Mouse (Mus musculus) urinary bladder, postnatal 10 days (tissue): ENCODE results near the gene Ankrd31.
"Not testable (repeated sequence)": the region's sequence is repeated elsewhere in the genome, so short reads cannot be mapped to it uniquely, and the experiment has no call there.

Experiments used
- DNase-seq: peaks from one replicate; pipeline ENCODE4 v3.0.0; 2022; ENCODE audit warnings: low spot score

Gene Ankrd31

DNA sequence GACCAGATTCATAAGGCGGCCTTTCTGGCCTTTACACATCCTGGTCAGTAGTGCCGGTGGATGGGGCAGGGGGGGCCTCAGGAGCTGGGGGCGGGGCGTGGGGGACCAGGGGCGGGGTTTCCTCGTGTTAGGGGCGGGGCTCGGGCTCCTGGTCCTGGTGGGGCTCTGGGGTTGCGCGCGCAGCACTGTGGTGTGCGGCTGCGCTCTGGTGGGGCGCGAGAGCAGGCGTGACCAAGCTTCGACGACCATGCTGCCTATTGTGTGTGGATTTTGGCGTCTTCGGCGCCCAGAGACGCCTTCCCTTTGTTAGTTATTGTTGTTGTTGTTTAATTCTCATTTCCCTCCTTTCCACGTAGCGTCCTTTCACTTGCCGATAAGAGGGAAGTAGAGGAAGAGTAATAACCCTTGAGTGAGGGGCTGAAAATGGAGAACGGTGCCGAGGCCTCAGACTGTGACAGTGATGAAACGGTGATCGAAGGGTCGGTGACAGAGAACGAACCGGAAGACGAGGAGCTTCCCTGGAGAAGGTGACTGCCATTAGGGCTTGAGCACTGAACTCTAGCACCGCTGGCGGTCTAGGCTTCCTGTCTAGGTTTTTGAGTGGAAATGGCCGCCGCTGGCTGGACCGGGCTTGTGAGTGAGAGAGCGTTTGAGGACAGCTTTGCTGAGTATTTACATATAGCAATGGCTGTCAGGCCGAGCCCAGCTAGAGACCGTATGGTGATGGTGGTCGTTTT lies at the start of gene Ankrd31:
Gene Ankrd31, plus strand, starts transcription at position 164 of the 737 bp plus-strand sequence.
- DNase-seq, result no peak

- no peak for DNase-seq
Measured at GRCm38 (mm10) chr13:96702567-96703278, 45.3 kb upstream of the Ankrd31 start.

DNA sequence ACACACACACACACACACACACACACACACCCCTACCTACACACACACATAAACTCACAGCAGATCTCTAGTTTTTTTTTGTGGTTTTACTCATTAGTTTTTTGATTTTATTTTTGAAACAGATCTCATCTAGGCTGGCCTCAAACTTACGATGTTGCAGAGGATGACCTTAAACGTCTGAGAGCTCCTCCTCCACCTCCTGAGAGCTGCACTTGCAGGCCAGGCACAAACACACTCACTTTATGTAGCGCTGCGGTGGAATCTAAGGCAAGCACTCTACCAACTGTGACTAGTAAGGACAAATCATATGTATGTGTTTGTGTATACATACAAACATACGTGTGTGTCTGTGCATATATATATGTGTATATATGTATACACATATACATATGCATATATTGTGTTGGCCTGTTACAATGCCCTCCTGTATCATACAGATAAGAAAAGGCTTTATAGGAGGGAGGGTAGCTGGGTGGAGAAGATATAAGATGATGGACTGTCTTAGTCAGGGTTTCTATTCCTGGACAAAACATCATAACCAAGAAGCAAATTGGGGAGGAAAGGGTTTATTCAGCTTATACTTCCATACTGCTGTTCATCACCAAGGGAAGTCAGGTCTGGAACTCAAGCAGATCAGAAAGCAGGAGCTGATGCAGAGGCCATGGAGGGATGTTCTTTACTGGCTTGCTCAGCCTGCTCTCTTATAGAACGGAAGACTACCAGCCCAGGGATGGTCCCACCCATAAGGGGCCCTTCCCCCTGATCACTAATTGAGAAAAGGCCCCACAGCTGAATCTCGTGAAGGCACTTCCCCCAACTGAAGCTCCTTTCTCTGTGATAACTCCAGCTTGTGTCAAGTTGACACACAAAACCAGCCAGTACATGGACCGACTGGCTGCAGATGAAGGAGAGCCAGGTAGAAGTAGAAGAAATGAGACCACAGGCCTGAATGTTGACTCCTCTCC lies 38.5 kb upstream of the Ankrd31 start:
- DNase-seq, result no peak

DNA sequence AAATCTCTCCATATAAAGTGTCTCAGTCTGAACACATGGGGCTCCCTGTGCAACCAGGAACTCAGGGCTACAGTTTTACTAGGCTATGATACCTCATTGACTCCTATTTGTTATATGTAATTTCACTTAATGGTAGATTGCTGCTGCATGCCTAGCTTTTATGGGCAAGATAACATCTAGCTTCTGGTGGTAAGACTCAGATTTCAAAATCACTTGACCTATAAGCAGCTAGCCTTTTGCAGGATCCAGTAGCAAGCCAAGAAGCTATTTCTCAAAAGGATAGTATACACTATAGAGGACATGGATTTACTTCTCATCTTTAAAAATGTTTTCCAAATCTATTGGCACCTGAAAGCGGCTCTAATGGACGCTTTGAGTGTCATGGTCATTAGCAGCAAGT lies 31.8 kb upstream of the Ankrd31 start:
- no peak for DNase-seq

- no peak for DNase-seq
Measured at GRCm38 (mm10) chr13:96717821-96718220, 30.3 kb upstream of the Ankrd31 start.

DNA sequence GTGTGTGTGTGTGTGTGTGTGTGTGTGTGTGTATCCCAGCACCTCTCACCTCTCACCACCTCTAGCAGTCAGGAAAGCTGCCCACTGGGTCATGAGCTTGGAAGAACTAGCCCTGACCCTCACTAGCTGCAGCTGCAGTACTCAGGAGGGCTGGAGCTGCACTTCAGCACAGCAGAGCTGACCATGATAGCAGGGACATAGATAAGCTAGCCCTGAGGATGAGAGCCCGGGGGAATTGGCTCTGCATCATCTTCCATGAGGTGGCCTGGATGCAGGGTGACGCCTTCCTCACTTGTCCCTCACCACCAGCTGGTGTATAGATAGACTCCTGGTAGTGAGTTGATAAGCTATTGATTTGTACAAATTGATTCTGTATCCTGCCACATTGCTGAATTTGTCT lies 28.1 kb upstream of the Ankrd31 start:
- DNase-seq, result no peak

GRCm38 (mm10) chr13:96728289-96728688 lies 19.8 kb upstream of the Ankrd31 start:
- no peak for DNase-seq

- no peak for DNase-seq
Measured at GRCm38 (mm10) chr13:96729146-96729545, 18.9 kb upstream of the Ankrd31 start.

DNA sequence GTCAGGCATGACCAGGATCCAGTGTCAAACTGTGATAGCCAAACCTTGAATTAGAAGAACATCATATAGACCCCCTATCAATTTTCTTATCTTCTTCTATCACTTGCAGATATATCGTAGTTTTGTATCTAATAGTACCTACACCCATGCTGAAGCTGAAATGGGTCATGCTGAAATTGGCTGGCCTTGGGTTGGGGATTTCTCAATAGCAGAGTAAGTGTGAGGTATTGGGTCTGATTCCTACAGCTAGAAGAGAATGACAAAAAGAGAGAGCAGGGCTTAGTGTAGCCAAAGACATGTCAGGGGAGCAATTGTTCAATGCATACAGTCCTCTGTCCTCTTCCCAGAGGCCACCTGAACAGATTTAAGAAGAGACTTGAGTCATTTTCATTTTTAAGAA lies 18.0 kb upstream of the Ankrd31 start:
- DNase-seq, result no peak

DNA sequence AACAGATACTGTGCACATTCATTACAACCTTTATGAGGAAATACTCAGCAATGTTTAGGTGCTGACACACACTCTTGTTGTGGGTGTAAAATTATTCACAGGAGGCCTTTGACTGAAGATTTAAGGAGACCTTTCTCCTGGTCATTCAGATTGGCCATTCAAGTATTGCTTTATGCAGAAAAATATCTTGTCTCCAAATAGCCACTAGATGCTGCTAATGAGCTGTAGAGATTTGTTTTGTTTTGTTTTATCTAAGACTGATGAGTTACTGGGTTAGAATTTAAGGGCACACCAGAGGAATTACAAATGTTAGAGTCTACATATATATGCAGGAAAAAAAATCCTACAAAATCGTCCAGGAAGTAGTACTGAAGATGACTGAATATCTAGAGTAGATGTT lies 12.9 kb upstream of the Ankrd31 start:
- DNase-seq, result no peak

GRCm38 (mm10) chr13:96740159-96740558 lies 7.9 kb upstream of the Ankrd31 start:
- DNase-seq, result no peak

- DNase-seq, result no peak
Measured at GRCm38 (mm10) chr13:96742871-96743270, 5.2 kb upstream of the Ankrd31 start.

GRCm38 (mm10) chr13:96746055-96746454 lies 2.0 kb upstream of the Ankrd31 start:
- DNase-seq, result no peak

DNA sequence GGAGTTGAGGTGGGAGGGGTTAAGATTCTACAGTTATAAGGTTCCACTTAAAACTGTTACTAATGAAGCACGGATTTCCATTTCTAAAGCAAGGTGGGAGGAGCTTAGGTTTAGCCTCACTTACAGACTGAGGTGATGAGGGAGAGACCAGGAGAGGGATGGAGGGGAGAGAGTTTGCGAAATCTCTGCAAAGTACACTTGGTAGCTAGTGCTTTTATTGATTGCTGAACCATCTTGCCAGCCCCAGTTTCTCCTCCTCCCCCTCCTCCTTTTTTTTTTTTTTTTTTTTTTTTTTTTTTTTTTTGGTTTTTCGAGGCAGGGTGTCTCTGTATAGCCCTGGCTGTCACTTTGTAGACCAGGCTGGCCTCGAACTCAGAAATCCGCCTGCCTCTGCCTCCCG lies 1.8 kb downstream of the Ankrd31 start:
- no peak for DNase-seq

- no peak for DNase-seq
Measured at GRCm38 (mm10) chr13:96760848-96761247, 12.8 kb downstream of the Ankrd31 start.

- not testable (repeated sequence) for DNase-seq
Measured at GRCm38 (mm10) chr13:96786071-96786470, 38.0 kb downstream of the Ankrd31 start.

DNA sequence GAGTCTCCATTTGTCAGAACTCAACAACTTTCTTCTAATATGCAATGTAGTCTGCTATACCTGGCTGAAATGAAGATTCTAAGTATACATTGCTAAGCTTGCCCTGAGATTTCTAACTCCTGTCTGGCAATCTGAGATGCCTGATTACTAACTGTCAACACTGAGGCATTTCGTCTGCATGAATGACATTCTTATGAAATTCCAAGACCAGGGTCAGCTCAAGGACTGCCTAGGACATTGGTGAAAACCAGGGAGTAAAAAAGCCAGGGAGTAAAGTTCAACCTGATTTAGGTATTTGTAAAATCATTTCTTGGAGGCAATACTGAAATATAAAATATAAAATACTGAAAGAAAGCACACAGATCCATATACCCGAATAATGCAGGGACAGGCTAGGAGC lies 45.4 kb downstream of the Ankrd31 start:
- DNase-seq, result no peak

- DNase-seq, result no peak
Measured at GRCm38 (mm10) chr13:96795301-96795700, 47.2 kb downstream of the Ankrd31 start.

DNA sequence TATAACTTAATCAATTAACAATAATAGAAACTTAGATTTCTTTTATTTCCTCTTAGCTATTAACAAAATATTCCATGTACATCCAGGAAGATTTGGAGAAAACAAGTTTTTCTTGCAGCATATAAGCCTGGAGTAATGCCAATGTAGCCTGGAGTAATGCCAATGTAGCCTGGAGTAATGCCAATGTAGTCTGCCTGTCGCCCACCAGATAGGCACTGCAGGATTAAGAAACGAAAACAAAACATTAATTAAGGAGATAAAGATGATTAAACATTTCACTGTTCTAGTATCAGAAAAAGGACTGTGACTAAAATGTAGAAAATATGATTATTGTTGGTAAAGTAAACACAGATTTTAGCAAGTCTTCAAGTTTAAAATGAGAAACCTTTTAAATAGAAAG lies 49.4 kb downstream of the Ankrd31 start:
- no peak for DNase-seq

DNA sequence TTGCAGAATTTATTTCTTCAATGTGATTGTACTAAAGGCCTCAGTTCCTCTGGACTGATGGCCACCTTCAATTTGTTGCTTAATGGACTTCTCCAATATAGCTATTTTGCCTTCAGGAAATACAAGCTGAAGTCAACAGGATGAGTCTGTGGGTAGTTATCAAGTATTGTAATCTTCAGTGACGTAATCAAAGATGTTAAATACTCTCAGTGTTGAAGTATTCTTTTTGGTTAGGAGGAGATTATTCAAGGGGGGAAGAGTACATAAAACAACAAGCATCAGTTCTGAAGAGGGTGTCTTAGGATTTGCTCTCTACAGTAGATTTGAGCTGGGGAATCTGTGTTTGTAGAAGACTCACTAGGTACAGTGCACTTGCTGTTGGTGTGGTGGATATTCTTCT lies 101.7 kb downstream of the Ankrd31 start:
- no peak for DNase-seq

DNA sequence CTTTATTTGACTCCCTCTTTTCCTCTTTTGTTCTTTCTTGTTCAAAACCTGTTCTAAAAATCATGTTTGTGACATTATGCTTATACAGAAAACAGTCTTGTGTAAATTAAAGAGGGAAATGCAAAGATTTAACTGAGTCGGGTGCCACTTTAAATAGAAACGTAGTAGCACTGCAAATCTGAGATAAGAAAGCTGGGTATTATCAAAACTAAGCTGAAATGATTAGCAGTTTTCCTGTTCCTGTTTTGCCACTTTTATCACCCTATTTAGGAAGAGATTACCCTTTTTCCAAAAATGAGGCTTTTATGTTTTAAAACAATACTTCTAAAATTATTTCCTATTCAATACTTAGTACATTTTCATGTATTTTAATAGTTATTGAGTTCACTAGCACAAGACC lies 104.1 kb downstream of the Ankrd31 start:
- DNase-seq, result no peak

- no peak for DNase-seq
Measured at GRCm38 (mm10) chr13:96853256-96853655, 105.2 kb downstream of the Ankrd31 start.

DNA sequence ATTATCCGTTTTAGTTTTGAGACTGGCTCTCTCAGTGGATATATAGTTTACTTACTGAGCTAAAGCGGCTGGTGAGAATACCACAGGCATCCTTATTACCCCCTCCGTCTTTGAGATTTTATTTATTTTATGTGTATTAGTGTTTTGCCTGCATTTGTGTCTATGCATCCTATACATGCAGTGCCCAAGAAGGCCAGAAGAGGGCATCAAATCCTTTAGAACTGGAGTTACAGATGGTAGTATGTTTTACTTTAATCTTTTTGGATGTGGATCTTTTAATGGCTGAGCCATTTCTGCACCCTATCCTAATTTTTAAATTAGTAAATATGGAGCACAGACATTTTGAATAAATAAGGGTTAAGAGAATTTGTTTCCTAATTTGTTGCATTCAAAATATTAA lies 107.1 kb downstream of the Ankrd31 start:
- peak; percentile 10 for DNase-seq
